Mouse (Mus musculus) T-helper 1 cell (primary cell): Measurements from ENCODE around the gene Myo1d.

Experiments
- in situ Hi-C: fragments of 300-600 bp; cut with MboI, MseI; formaldehyde crosslinking; loops from one replicate; pipeline ENCODE4 v1.15.1; 2025; ENCODE audit warnings: high pct_unique_total_duplicates

Gene Myo1d

DNA sequence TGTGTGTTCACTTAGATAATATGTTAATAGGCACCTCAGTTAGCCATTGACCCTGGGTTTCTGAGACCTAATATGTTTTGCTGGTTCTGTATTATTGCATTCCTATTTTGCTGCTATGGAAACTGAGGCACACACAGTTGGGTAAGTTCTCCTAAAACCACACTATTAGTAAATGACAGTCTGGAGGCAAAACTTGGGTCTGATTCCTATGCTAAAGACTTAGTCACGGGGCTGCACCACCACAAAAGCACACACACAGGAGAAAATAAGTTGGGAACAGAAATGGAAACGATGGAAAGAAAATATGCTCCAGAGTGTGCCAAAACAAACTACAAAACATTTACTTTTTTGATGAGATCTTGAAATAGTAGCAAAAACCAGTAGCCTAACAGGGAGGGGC is 45.1 kb downstream of the Myo1d start:
- in situ Hi-C loops, result no loop called here

DNA sequence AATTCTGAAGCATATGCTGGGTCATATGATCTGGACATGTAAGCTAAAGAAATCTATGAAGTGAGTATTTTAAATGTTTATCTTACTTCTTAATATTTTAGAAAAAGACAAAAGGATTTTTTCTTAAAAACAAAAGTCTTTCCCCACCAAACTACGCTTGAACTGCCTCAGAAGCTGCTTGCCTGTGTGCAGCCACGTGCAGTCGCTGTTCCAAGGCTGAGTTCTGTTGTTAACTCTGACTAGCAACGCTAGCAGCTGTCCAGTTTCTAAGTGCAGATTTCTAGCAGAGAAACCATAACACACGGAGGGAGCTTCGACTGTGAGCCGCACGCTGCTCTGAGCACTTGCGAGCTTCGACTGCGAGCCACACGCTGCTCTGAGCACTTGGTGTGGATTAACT is 55.1 kb downstream of the Myo1d start:
- in situ Hi-C loops, result no loop called here

DNA sequence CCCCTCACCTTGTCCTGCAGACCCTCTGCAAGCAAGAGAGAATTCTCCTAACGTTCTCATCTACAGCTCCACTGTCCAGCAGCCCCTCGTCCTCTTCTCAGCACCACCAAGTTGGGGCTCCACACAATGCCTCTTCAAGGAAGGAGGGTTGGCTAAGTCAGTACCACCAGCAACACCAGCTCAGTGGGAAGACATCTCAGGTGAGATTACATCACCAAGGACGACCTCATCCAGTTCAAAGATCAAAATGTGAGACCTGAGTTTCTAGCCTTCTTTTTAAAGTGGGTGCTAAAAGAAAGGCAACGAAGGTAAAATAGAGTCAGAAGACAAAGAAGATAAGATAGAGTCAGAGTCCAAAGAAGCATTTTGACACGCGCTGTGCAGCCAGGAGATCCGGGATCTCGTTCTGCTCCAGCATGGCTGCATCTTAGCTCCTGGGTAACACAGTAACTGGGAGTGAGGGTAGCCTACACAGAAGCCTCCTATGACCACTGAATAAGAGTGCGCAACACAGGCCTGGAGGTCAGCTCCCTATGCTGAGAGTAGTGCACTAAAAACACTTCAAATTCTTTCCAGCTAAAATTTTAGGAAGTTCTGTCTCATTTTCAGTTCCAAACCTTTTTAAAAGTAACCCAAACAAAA is 56.3 kb downstream of the Myo1d start:
- in situ Hi-C loops, result no loop called here

DNA sequence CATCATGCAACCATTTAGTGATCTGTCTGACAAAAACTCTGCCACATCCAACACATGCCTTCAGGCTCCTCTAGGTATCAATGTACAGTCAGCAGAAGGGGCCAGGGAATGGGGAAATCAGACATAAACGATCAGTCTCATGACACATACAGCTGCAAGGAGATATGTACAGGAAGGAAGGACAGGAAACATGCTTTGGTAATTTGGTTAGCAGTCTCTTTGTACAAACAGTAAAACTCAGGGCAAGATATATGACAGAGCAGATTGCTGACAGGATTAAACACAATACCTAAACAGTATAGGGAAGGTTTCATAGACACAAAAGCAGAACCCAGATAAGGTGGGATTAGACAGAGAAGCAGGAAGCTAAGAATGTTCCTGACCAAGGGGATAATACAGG is 60.8 kb downstream of the Myo1d start:
- in situ Hi-C loops, result no loop called here

DNA sequence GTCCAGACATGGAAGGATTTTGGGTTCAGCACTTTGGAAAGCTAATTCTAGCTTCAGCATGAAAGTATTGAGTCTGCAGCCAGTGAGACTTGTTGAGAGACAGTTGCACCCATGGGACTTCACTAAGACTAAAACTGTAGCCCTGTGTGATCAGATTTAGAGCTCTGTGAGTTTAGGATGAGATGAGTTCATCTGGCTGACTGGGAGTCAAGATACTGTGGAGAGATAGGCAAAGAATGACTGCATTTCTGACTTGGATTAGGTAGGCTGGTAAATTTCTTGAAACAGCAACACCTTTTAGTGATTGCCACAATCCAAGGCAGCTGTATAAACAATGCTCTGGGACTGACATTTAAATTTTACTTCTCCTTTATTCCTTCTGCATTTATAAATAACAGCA is 61.8 kb downstream of the Myo1d start:
- in situ Hi-C loops, result no loop called here

DNA sequence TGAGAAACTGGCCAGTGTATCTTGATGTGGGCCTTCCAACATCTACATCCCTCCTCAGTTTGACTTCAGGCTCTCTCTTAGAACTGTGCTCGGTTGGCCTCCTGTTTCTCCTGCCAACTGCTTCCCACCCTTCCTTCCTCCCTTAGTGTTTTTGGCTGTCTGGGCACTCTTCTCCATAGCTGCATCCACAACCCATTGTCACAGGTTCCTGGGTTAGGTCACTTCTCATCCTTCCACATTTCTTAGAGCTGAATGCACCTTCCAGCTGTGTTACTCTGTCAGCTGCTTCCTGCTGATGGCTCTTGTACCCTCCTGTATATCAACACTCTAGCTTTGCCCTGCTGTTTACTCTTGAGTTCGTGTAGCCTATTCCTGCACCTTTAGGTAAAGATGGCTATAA is 64.7 kb downstream of the Myo1d start:
- in situ Hi-C loops, result no loop called here

DNA sequence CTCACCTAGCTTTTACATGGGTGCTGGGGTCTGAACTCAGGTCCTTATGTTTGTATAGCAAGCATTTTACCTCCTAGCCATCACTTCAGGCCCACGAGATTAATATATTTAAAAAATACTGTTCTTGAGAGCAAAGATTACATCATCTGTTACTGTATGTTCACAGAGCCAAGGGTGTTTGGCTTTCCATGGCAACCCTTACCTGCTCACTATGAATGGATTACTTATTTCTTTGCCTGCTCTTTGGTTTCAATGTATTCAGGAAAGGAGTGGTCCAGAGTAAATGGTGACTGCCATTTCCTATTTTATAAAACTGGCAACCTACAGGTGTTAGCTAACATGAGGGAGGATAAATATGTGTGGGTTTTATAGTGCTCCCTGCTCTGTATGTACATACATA is 66.1 kb downstream of the Myo1d start:
- in situ Hi-C loops, result loop anchor here (5.0 kb wide), 1 partner anchor 69 kb away; the partner anchor contains the start of gene Myo1d

DNA sequence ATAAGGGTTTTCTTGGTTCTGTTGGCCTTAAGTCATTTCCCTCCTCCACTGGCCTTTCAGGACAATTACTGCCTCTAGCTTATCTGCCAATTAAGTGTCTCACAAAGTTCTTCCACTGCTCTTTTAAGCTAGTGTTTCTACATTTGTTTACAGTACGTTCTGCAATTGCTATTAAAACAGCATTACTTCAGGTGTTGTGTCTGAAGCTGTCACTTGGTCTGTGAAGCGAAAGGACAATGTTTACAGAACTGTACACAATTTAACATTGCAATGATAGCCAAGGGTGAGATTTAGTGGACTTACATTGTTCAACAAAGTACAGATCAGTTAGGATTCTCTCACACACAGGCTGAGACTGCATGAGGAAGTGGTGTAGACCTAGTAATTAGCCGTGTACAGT is 67.6 kb downstream of the Myo1d start:
- in situ Hi-C loops, result loop anchor here (5.0 kb wide), 1 partner anchor 70 kb away; the partner anchor contains the start of gene Myo1d

DNA sequence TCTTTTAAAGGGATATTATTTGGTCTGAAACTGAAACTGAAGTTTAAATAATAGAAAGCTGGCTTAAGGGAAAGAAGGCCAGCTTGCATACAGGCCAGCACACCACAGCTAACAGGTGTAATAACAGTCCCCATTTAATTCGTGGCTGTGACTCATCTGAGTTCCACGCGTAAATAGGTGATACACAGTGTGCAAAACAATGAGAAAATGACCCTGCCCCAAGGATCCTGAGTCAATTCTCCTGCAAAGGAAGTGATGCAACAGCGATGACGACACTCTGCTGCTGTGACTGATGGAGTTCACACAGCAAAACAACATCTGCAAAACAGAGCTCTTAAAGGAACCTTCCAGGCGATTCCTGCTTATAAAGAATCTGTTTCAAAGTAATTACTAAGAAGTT is 68.5 kb downstream of the Myo1d start:
- in situ Hi-C loops, result loop anchor here (5.0 kb wide), 1 partner anchor 71 kb away; the partner anchor contains the start of gene Myo1d

DNA sequence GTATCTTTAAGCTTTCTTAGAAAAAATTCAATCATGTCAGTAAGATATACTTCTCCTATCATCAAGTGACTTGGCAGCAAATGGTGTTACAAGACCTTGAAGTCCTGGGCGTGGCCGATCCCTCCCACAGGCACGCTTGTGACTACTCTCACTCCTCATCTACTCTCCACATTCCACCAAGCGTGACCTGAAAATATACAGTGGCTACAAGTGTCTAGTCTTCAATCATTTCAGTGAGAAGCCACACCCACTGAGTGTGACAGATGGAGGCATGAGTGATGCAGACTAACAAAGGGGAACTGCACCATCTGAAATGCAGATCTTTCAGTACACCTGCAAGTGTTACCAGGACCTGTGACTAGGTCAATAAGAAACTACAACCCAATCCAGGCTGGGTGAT is 79.2 kb downstream of the Myo1d start:
- in situ Hi-C loops, result no loop called here

DNA sequence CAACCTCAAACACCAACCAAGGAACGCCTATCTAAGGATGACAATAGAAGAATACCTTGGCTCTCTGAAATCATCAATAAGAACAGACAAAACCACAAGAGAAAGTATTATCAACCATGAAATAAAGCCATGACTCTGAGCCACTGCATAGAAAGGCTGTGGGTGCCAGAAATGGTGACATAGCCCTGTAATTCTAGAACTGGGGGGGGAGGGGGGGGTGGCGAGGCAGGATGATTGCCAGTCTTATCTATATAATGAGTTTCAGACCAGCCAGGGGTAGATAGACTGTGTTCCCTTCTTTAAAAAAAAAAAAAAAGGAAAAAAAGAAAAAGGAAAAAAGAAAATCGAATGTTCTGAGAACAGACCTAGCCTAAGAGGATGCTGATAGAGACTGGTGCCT is 81.1 kb downstream of the Myo1d start:
- in situ Hi-C loops, result loop anchor here (5.0 kb wide), 1 partner anchor 114 kb away; the partner anchor contains the start of gene Tmem98

DNA sequence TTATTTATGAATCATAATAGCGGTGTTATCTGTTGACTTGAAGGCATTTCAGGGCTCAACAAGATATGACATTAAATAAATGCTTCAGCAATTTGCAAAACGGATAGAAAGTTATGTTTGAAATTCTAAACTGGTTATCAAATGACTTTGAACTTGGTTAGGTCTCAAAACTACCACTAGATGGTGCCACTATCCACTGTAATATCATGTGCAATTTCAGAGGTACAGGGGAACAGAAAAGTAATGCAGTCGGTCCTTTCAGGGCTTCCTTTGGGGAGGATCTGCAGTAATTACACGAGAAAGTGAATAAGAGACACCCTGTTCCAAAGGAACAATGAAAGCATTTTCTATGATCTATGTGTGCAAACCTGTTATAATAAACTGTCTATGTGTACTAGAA is 83.5 kb downstream of the Myo1d start:
- in situ Hi-C loops, result loop anchor here (5.0 kb wide), 1 partner anchor 116 kb away; the partner anchor contains the start of gene Tmem98

DNA sequence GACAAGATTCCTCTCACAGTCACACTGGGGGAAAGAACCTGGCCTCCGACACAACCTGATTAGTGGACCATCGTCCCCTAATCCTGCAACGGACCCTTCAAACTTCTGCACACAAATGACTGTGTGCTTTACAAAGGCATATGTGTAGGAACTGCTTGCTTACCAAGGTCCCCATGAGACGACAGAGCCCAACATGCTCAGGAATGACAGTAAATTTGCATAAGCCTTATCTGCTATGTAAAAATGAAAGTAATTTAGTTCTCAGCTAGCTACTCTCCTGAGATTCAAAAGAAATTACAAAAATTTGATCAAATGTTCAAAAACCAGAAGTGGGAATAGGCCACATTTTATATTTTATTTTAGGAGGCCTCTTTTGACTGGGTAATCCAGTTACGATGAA is 95.2 kb downstream of the Myo1d start:
- in situ Hi-C loops, result no loop called here

DNA sequence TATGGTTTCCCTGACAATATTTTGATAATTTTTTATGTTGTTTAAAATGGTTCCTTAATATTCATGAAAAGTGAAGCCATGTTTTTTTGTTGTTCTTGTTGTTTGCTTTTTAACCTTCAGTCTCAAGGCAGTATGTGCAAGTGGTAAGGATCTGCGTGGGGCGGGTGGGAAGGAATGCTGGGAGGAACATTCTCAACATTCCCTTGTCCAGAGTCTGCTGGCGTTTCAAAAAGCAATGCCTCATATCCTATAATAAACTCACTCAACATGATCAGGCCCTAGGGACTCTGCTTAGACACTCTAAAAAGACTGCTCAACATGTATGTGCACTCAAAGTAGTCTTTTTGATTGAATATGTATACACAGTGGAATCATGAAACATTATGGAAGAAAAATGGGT is 97.1 kb downstream of the Myo1d start:
- in situ Hi-C loops, result no loop called here

DNA sequence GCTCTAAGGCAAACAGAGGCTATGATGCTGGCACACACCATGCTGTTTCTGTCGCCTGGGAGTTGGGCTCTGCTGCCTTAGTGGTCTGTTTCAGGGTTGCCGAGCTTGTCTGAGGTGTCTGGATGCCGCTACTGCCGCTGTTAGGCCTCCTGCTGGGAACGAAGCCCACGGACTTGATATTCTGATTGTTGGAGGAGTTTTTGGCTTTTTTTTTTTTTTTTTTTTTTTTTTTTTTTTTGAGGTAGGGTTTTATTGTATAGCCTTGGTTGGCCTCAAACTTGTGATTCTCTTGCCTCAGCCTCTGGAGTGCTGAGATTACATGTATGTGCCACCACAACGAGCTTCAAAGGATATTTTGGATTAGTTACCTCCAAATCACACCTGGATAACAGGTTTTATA is 106.8 kb downstream of the Myo1d start:
- in situ Hi-C loops, result no loop called here

DNA sequence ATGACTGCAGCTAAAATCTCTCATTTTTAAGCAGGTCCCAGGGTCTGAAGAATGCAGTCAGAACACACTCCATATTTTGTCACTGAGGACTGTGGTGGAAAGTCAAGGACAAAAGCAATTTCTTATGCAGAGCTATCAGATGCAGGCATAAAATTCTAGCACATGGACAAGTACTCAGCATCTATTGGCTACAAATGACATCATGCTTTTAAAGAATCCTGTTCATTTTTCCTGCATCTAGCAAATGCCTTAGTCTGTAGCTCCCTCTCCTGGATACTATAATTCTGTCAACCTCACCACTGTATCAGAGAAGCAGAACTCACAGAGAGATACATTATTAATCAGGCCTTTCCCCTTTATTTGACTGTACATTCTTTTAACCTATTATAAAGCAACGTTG is 109.4 kb downstream of the Myo1d start:
- in situ Hi-C loops, result no loop called here

DNA sequence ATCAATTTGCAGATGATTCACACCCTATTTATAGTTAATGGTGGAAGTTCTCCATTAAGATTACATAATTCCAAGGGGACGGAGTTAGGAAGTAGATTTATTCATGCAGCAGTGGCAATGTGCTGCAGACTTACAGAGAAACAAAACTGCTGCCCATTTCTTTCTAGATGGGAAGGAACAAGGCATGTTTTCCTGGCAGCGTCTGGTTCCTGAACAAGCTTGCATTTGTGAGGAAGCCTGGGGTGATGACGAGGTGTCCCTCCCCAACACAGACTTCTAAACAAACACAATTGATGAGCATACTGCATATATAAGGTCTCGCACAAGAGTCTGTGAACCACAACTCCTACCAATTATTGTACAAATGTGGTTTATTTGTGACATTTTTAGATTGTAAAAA is 109.9 kb downstream of the Myo1d start:
- in situ Hi-C loops, result loop anchor here (10.0 kb wide), 1 partner anchor 205 kb away; no protein-coding TSS in a partner anchor

DNA sequence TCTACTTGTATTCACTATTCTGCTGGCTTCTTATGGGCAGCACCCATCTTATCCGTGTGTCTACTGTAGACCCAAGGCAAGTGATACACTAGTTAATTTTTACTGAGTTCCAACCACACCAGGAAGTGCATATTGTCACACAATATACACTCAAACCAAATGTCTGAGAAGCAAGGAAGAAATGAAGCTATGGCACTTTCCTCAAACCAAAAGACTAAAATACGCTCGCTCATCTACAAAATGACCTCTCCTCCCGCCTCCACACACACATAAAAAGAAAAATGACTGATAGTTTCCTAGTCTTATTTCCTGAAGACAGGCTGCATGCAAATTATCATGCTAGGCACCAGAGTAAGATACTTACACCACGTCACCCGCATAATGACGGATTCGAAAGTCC is 113.6 kb downstream of the Myo1d start:
- in situ Hi-C loops, result loop anchor here (10.0 kb wide), 1 partner anchor 201 kb away; no protein-coding TSS in a partner anchor

DNA sequence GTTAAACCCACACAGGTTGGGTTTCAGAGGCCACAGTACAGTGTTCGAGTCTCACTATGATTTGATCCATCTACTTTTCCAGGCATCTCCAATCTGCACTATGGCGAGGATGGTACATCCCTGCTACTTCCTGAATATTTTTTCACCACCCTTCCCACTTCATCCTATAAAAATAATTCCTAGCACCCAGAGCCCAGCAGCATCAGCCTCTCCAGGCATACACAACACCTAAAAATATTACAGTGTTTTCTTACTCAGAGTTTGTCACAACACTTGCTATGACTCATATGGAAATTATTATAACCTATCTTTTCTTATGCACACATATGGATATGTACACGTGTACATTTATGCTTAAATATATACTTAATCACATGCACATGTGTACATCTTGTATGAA is 115.6 kb downstream of the Myo1d start:
- in situ Hi-C loops, result loop anchor here (10.0 kb wide), 1 partner anchor 199 kb away; no protein-coding TSS in a partner anchor

DNA sequence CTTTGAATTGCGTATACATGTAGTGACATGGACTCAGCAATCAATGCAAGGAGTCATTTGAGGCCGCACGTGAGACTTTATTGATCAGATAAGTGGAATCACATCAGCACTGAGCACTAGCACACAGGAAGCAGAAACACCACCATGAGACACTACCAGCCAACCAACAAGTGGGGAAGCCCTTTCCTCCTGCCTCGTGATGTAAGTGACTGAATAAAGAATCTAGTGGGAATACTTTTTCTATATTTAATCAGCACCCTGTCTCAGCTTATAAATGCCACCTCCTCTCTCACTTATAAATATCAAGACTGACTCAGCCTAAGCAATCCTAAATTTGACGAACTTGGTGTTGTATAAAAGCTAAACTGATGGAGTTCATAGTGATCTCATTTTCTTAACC is 134.7 kb downstream of the Myo1d start:
- in situ Hi-C loops, result no loop called here

DNA sequence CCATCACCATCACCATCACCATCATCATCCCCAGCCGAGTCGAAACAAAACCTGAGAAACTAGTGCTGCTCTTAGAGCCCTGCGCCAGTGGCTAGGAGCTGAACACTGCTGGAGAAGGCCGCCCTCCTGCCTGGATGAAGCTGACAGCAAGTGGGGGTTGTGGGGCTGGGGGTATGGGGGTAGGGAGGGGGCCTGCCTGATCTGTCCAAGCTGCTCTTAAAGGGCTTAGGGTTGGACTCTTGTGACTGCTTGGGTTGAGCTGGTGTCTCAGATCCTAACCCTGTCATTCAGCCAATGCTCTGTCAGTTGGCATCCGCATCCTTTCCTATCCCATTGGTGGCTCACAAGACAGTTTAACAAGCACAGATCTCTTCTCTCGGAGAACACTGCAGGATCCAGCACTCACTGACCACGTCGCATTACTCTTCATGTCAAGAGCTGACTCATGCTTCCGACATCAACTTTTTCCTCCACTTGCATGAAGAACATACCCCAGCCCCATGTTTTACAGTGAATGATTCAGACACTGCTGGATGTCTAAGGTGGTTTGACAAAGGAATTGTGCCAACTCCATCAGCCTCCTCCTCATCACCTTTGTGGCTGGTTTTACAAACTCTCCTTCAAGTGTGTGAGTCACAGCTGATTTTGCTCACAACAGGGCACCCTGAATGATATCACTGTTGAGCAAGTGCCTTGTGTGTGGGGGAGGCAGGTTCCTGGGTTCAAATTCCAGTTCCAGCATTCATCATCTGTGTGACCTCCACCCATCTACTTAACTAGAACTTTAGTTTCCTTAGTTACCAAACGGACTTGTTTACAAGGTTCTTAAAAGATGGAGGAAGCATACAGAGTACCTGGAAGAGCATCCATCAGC is 150.6 kb downstream of the Myo1d start:
- in situ Hi-C loops, result no loop called here

DNA sequence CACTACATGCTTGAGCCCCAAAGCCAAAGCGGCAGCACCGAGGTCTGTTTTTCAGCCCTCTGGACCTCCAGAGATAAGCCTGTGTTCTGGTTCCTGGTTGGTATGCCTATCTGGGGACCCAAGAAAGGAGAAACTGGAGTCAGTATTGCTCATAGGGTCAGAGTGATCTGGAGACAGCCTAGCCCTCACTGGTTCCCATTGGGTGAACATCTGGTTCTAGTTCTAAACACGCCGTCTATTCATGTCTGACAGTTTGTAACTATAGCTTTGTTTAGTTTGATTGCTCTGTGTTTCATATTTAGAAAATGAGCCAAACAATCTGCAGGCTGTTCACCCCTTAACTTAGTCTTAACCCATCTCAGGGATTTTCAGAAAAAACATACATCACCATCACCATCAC is 151.2 kb downstream of the Myo1d start:
- in situ Hi-C loops, result no loop called here

DNA sequence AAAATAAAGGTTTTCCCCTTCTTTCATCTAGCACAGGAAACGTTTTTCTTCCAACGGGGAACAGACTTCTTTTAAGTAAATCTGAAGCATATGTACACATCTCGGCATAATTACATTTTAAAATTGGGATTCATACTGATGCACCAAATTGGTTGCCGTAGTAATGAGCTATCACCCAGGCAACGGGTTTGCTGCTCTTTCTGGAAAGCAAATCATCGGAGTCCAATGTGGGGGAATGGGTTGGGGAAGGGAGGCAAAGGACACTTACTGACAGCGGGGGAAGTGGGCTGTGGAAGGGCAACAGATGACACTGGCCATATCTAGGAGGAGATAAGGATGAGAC is 156.8 kb downstream of the Myo1d start:
- in situ Hi-C loops, result no loop called here
